Mouse (Mus musculus): ENCODE measurements around the gene Ugt2a3. TPM values are rescaled to one million over a fixed set of nuclear protein-coding genes. Genes with fewer than 3 reads are reported as not detected.
"Not testable (repeated sequence)": the region's sequence is repeated elsewhere in the genome, so short reads cannot be mapped to it uniquely, and the experiment has no call there.

The Ugt2a3 gene
- polyA plus RNA-seq, 1 experiment from 2014 or later, result not detected

DNA sequence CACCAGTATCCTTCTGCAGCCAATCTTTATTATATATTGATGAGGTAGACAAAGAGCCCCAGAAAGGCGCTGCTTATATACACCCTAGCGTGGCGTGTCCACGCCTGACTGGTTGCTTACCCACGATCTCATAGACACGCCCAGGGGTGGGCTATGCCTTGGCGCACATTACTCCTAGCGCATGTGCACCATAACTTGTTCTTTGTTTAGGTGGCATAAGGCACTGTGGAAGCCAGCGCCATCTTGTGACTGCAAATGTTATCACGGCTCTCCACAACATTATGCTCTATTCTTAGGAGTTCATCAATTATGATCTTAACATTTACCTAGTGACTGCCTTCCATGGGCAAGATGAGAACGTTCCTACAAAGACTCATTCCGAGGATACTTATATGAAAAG lies 25.6 kb downstream of the Ugt2a3 start:
- Histone ChIP-seq H3K27me3 (no peaks in the 10 kb centered on the region), H3K27ac (no peak overlapping the region), H3K4me3 (no peak overlapping the region), H3K4me1 (no peaks in the 10 kb centered on the region), H3K36me3 (no peaks in the 10 kb centered on the region), H3K9me3 (no peaks in the 10 kb centered on the region), H3K9ac (no peak overlapping the region), H3K4me2 (no peak overlapping the region)
- no peak for ATAC-seq (ENCODE audit: borderline replicate concordance, extremely low read depth, low FRiP score, low TSS enrichment)
- 91% methylated on average over 12 of the region's 12 CpGs for WGBS

DNA sequence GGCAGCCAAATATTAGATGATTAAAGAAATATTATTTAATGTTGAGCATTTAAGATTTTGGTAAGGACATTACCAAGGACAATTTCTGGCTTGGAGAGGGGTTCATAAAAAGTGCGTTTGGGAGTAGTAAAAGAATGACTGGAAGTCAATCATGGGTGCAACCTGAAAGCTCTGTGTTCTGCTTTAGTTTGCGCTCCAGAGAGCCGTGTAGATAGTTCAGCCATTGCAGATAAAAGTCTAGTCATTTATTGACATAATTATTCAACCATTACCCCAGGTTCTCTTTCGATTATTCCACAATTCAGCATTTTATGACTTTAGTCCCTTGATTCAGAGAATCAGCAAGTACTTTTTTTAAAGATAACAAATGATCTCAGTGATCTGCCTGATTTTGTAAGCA lies 50.8 kb downstream of the Ugt2a3 start:
- H3K4me2 ChIP-seq; H3K9ac ChIP-seq; H3K9me3 ChIP-seq; H3K27ac ChIP-seq; H3K4me3 ChIP-seq; ATAC-seq (ENCODE audit: borderline replicate concordance, extremely low read depth, low FRiP score, low TSS enrichment); H3K27me3 ChIP-seq; H3K4me1 ChIP-seq; H3K36me3 ChIP-seq: not testable (repeated sequence)
- WGBS, result 85% methylated on average over 4 of the region's 4 CpGs

DNA sequence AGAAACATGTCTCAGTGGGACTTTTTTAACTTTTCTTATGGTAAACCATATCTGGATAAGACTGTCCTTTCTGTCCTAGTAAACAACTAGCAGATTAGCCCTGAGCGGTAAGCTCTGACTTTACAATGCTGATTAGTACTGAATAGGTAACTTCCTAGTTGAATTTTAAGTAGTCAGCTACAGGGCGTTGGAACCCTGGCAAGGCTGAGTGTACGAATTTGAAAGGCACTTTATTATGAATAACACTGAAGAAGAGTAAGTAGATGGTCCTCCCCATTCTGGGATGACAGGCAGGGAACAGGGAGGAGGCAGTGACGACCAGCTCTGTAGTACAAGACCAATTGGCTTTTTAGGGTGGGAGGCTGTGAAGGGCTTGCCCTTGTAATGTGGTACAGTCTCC lies 61.0 kb downstream of the Ugt2a3 start:
- H3K4me2 ChIP-seq; H3K36me3 ChIP-seq; H3K9ac ChIP-seq; H3K4me3 ChIP-seq; H3K27ac ChIP-seq; H3K4me1 ChIP-seq; H3K27me3 ChIP-seq; ATAC-seq (ENCODE audit: borderline replicate concordance, extremely low read depth, low FRiP score, low TSS enrichment); H3K9me3 ChIP-seq: not testable (repeated sequence)
- WGBS, result 78% methylated on average over 4 of the region's 4 CpGs

DNA sequence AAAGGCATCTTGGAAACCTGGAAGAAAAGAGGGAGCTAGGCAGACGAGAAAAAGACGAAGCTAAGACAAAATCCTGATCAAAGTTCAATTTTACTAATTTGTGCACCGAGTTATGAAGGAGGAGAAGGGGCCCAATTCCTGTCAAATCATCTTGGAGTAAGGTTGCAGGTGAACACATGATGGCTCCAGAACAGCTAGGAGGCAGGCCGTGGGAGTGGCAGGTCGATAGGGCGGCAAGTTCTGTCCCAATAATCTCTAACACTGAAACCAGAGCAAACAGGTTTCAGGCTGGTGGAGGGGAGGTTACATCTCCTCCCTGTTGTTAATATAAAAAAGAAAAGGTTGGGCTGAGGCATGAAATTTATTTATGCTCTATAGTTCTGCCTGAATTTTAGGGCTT lies 61.4 kb downstream of the Ugt2a3 start:
- ATAC-seq (ENCODE audit: borderline replicate concordance, extremely low read depth, low FRiP score, low TSS enrichment), result no peak
- no peaks in the 10 kb centered on the region for H3K36me3 ChIP-seq
- no peaks in the 10 kb centered on the region for H3K9me3 ChIP-seq
- 78% methylated on average over 6 of the region's 6 CpGs for WGBS
- no peaks in the 10 kb centered on the region for H3K4me1 ChIP-seq
- no peaks in the 10 kb centered on the region for H3K27me3 ChIP-seq
- H3K4me3 ChIP-seq, result no peak overlapping the region
- H3K4me2 ChIP-seq, result no peak overlapping the region
- no peak overlapping the region for H3K27ac ChIP-seq
- no peak overlapping the region for H3K9ac ChIP-seq

Other genes starting within 250 kb of the Ugt2a3 start
- 0.24 TPM in 1 of 2 replicates, not detected in the other for gene Ugt2b36, start 244.6 kb downstream of the Ugt2a3 start, polyA plus RNA-seq (2015; fragmentation: Nextera tagmentation; extraction: Ambion mirVana)
- gene Ugt2b5, start 196.9 kb downstream of the Ugt2a3 start, polyA plus RNA-seq (2015; fragmentation: Nextera tagmentation; extraction: Ambion mirVana), result 0.28 TPM in 1 of 2 replicates, not detected in the other
- 0.12 TPM in 1 of 2 replicates, not detected in the other for gene Ugt2b37, start 82.4 kb downstream of the Ugt2a3 start, polyA plus RNA-seq (2015; fragmentation: Nextera tagmentation; extraction: Ambion mirVana)
- not detected in 2 replicates for gene Ugt2b38, start 87.0 kb upstream of the Ugt2a3 start, polyA plus RNA-seq (2015; fragmentation: Nextera tagmentation; extraction: Ambion mirVana)
- not detected in 2 replicates for gene Ugt2a2, start 145.1 kb upstream of the Ugt2a3 start, polyA plus RNA-seq (2015; fragmentation: Nextera tagmentation; extraction: Ambion mirVana)
- not detected in 2 replicates for gene Gm43638, start 149.6 kb upstream of the Ugt2a3 start, polyA plus RNA-seq (2015; fragmentation: Nextera tagmentation; extraction: Ambion mirVana)
- not detected in 2 replicates for gene Ugt2a1, start 153.7 kb upstream of the Ugt2a3 start, polyA plus RNA-seq (2015; fragmentation: Nextera tagmentation; extraction: Ambion mirVana)
- not detected in 2 replicates for gene Sult1b1, start 201.0 kb upstream of the Ugt2a3 start, polyA plus RNA-seq (2015; fragmentation: Nextera tagmentation; extraction: Ambion mirVana)
- gene Sult1d1, start 231.8 kb upstream of the Ugt2a3 start, polyA plus RNA-seq (2015; fragmentation: Nextera tagmentation; extraction: Ambion mirVana), result 0.10 and 0.24 TPM in 2 replicates

Data from lung, embryonic 15.5 days (tissue).